Mouse (Mus musculus) kidney, adult 2 months (tissue): ENCODE data around the gene Upk3b.

ENCODE experiments used
- CTCF ChIP-seq: fragments of 200-500 bp; conservative IDR thresholded peaks from 2 replicates; pipeline ENCODE4 v1.5.1; 2011; ENCODE audit warnings: low read depth, mild to moderate bottlenecking, control low read depth, low read length, moderate library complexity, mixed read lengths; ENCODE audit not compliant: insufficient read depth, insufficient read length
- POLR2A ChIP-seq: fragments of 200-500 bp; IDR thresholded peaks from one replicate; pipeline ENCODE4 v1.6.1; 2011; ENCODE audit warnings: low read depth, low read length, control low read depth

GRCm38 (mm10) chr5:136084891-136085651 lies 46.8 kb downstream of the Upk3b start:
- no peak for TF ChIP-seq CTCF
- no peak for TF ChIP-seq POLR2A
